Mouse (Mus musculus) lung, postnatal 14 days (tissue): ENCODE measurements at regions not wholly inside any gene's neighbourhood (a gene's known extent, or its start where the extent isn't known, plus 50 kb on each side); places are given as distances from the start of the nearest gene placed in this dataset.
A peak's percentile ranks its signal among the peaks of the same experiment; 100 is the strongest.

Experiments used
- DNase-seq: peaks from one replicate; pipeline ENCODE4 v3.0.0; 2021

- DNase-seq = no peak
These were observed 182.5 kb upstream of the Nr2f2 start for GRCm38 (mm10) chr7:70548936-70549450.

DNA sequence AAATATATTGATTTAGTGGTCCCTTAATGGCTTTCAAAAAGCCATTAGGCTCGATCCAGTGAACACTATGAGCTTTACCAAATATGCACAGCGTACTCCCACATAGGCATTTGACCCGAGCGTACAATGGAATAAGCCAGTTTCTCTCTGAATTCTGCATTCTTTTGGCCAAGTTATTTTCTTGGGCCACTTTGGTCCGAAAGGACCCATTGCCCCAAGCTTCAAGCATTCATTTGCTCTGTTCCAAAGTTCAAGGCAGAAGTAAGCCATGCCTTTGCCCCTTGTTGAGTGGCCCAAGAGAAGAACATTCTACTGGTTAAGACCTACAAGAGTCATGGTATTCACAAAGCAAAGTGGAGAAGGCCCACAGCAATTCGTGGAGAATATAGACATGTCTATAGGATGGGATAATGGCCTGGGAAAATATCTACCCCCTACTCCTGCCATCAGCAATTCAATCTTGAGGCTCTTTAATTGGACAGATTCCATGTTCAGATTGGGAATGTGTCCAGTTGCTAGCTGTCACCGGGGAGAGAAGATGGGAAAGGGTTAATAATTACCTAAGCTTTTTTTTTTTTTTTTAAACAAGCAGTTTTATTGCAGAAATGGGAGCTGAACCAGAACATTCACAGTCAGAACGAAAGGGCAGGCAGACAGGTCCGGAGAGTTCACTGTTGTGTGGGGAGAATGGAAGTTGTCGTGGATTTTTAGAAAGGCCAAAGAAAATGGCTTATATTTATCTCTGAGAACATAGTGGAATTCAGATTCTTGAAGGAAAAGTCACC lies 175.5 kb upstream of the Nr2f2 start:
- DNase-seq = no peak

- DNase-seq = no peak
These were observed 172.6 kb upstream of the Nr2f2 start for GRCm38 (mm10) chr7:70539121-70539642.

- no peak for DNase-seq
These were observed 169.5 kb upstream of the Nr2f2 start for GRCm38 (mm10) chr7:70536046-70536445.

DNA sequence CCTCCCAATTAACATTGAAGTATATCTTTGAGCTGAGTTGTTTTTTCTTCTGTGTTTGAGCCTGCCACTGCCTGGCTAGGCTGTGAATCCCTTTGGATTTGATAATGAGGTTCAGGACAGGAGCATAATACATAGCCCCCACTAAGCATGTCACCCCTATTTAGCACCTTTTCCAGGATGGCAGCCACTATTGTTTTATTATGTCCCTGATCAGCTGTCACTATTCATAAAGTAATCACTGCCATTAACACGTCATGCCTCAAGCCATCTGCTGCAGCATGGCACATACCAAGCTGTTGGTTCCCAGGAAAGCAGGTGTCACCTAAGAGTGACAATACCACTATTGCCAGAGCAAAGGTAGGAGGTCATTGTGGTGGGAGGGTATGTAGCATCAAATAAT lies 167.0 kb upstream of the Nr2f2 start:
- DNase-seq = no peak

DNA sequence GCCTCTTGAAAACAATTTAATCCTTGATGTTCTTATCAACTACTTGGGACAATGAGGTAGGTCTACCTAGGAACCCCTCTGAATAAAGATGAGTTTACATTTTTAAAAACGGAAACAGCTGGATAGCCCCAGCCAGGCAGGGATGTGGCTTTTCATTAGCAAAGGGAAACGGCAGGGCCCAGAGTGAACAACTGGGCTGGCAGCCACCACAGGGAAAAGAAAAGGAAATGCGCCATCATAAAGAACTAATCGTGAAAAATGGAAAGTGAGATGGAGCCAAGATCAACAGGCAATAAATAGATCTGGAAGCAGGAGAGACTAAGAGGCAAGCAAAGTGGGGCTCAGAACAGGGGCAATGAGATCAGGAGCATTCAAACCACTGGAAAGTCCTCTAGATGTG lies 161.4 kb upstream of the Nr2f2 start:
- no peak for DNase-seq

GRCm38 (mm10) chr7:70525372-70525771 lies 158.8 kb upstream of the Nr2f2 start:
- no peak for DNase-seq

DNA sequence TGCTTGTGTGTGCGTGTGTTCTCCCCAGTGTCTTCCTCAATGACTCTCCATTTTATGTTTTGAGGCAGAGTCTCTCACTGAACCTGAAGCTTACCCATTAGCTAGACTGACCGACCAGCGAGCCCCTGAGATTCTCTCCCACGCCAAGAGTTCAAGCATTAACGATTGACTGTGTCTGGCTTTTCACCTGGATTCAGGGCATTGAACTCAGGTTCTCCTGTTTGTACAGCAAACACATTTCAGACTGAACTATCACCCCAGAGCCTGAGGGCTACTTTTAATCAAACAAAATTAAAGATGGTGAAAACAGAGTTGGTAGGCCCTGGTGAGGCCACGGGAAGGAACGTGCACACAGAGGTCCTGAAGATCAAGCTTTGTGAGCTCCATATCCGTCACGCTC lies 158.2 kb upstream of the Nr2f2 start:
- no peak for DNase-seq

GRCm38 (mm10) chr7:70524251-70524650 lies 157.7 kb upstream of the Nr2f2 start:
- no peak for DNase-seq

DNA sequence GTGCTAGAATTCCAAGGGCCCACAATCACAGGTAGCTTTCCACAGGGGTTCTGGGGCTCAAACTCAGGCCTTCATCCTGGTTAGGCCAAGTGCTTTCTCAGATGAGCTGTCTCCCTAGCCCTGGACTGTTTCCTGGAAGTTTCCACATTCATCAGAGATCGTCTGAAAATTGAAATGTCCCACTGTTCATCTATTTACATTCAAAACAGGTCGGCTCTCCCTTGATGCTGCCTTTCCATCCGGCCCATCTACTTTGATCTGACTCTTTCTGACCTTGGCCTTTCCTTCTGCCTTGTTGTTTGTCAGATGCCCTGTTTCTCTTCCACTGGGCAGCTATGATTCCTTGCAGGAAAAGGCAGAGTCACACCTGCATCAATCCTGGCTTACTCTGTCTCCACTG lies 150.2 kb upstream of the Nr2f2 start:
- DNase-seq = no peak

DNA sequence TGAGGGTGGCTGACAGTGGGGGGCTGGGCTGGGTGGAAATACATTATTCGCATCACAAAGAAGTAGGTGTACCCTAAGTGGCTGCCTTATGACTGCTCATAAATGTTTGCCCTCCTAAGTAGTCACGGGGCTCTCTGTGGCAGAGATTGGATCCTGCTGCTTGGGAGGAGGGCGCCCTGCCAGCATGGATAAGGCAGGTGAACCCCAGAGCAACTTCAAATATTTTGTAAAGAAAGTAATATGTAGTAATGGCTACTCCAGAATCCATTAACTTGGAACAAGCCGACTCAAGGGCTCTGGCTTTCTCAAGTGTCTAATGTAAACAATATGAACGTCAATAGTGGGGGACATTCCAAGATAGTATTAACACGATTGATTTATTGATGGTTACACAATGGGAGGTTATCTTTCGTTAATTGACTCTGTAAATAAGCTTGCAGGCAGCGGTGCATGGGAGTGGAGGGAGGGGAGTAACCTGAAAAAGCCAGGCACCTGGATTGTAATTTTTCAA lies 148.9 kb upstream of the Nr2f2 start:
- DNase-seq = peak; percentile 39

- DNase-seq = peak; percentile 18
These were observed 148.1 kb upstream of the Nr2f2 start for GRCm38 (mm10) chr7:70514666-70515065.

GRCm38 (mm10) chr7:70512354-70512753 lies 145.8 kb upstream of the Nr2f2 start:
- DNase-seq = no peak

DNA sequence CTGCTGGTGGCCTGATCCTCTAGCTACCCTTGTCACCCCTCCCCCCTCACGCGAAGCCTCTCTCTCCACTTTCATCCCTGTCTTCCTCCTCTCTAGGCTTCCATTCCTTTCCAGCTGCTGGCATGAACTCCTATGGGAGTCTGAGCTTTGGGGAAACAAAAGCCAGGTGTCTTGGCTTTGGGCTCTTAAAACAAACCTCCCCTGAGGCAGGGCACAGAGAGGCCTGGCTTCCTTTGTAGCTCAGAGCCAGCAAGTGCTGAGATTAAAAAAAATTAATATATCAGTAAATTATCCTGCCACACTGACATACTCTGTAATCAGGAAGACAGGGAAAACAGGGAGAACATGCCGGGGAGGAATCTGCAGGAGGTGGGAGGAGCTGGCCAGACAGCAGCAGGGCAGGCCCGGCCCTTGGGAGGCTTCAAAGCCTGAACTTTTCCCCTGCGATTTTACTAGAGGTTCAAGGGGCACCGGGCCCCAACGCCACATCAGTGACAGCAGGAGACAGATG lies 139.2 kb upstream of the Nr2f2 start:
- DNase-seq = peak; percentile 28

- DNase-seq = no peak
These were observed 135.3 kb upstream of the Nr2f2 start for GRCm38 (mm10) chr7:70501821-70502220.

DNA sequence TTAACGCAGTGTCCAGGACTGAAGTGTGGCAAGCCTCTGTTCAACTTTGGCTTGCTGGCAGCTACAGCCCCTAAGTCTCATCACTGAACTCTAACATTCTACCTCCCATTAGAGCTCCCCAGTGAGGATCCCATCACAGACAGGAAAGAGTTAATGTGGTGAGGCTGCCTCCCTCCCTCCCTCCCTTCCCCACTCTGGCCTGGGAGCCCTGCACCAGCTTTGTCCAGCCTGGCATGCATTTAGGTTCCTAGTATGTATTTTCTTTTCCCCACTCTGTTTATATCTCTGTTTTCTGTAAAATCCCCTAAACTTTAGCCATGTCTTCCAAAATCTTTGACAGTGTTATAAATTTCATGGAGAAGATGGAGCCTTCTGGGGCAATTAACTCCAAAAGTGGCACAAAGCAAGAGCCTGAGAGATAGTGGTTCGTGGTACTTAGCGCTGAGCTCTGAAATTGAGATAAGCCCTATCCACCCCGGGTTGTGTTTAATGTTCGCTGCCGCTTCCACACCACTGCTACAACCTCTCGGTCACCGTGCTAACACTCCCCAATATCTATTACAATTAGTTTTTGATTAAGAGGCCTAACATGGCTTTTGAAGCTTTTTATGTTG lies 130.1 kb upstream of the Nr2f2 start:
- no peak for DNase-seq

DNA sequence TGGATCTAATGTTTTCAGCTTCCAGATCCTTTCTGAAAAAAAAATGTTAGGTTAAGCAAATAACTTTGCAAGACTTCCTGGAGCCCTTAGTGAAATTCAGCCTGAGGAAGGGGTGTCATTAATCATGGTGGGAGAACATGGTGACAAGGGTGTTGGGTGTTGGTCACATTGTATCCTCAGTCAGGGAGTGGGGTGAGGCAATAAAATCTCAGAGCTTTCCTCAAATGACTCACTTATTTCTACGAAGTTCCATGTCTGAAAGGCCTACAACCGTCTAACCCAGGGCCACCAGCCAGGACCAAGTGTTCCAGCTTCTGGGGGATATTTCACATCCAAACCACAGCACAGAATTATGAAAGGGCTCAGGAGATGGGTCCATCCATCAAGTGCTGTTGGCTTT lies 117.7 kb upstream of the Nr2f2 start:
- DNase-seq = no peak

DNA sequence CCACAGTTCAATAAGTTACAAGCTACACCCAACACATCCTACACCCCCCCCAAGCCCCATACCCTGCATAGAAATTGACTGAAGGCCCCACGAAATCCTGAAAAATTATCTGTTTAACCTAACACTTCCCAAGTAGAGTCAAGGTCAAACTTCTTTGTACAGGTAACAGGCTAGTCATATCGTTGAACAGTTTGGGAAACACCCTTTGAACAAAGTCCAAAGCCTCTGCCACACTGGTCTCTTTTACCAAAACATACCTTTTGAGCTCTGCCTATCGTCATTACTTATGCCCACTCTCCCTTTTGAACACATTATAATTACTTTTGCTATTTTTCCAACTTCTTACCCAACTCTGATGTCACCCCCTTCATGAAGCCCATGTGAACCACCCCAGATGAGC lies 117.0 kb upstream of the Nr2f2 start:
- no peak for DNase-seq

DNA sequence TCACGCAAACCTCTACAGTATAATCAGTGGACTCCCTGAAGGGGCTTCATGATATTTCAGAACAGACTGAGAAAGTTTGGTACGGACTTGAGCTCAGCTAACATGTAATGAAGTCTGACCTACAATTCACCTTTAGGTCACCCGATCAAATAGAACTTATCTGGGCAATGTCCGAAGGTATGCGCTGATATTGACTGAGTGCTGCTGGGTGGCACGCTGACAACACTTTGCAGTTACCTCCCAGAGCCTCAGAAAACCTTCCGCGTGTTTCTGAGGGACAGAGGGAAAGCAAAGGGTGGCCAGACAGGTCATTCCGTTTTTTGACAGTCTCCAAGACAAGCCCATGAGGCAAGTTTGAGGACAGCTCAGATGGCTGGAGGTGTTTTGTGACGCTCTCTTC lies 115.3 kb upstream of the Nr2f2 start:
- no peak for DNase-seq

DNA sequence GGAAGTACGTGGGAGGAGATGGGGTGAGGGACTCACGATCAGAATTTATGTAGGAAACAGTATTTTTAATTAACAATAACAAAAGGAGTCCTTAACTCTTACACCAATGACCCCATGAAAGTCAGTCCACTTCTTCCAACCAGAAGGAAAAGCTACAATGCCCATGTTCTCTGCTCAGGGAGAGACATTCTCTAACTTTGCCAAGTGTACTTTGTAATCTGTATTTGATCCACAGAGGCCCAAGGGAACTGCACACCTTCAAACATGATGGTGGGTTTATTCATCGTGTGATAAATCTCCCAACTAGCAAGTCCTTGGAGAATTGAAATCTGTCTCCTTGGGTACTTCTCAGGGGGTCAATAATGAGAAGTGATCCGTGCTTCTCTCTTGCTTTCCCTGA lies 106.3 kb upstream of the Nr2f2 start:
- DNase-seq = no peak

- no peak for DNase-seq
These were observed 104.0 kb upstream of the Nr2f2 start for GRCm38 (mm10) chr7:70470557-70470956.

- DNase-seq = no peak
These were observed 95.6 kb upstream of the Nr2f2 start for GRCm38 (mm10) chr7:70462131-70462530.

GRCm38 (mm10) chr7:70454525-70454924 lies 88.0 kb upstream of the Nr2f2 start:
- DNase-seq = no peak

GRCm38 (mm10) chr7:70452816-70453215 lies 86.3 kb upstream of the Nr2f2 start:
- peak; percentile 44 for DNase-seq
